Mouse (Mus musculus) kidney, postnatal 10 days (tissue): ENCODE results near the gene Slc45a3.

Source experiments
- DNase-seq: peaks from one replicate; pipeline ENCODE4 v3.0.0; 2021; ENCODE audit warnings: mixed read lengths

Slc45a3 gene

DNA sequence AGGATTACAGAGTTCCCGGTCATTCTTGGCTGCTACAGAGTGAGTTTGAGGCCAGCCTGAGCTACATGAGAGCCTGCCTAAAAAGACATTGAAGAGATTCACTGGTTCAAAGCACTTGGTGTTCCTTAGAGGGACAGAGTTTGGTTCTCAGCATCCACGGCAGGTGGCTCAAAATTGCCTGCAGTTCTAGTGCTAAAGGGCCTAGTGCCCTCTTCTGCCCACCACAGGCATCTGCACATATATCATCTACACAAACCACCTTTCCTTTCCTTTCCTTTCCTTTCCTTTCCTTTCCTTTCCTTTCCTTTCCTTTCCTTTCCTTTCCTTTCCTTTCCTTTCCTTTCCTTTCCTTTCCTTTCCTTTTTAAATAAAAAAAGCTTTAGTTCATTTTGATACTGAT, 67.8 kb downstream of the Slc45a3 start:
- no peak for DNase-seq

- no peak for DNase-seq
Measured at GRCm38 (mm10) chr1:132032172-132032571, 69.4 kb downstream of the Slc45a3 start.
